ENCODE assay signal across 39 mouse cellular contexts in the genomic region with DNA sequence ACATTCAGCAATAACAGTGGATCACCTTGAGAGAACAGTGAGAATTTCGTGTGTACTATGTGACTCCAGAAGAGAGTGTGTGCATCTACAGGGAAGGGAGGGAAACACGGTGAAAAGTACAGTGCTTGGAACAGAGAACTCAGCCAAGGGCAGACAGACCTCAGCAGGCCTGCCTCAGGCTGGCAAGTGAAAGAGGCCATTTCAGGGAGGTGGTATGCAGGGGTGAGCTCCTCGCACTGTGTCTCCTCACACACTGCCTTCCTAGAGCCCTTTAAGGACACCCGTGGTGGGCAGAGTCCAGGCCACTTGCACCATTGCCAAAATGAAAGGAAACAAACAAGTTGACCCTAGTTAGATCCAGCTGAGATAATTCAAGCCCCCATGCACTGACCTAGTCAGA. TPM values are rescaled to one million over a fixed set of nuclear protein-coding genes. Genes with fewer than 3 reads are reported as not detected.
"Had no signal": no experiment of that assay in that cellular context is flagged by ENCODE, and none has a peak within 500 bp of the region (broad histone marks: within the 10 kb centered on the region; RNA-seq: fewer than 3 reads in every experiment).

No protein-coding gene starts in this region.

- H3K27me3 ChIP-seq: embryonic facial prominence, embryonic 12.5 days; embryonic facial prominence, embryonic 13.5 days; embryonic facial prominence, embryonic 15.5 days; forebrain, embryonic 12.5 days; forebrain, embryonic 13.5 days; forebrain, embryonic 15.5 days had no signal

- H3K4me1 ChIP-seq: embryonic facial prominence, embryonic 10.5 days; embryonic facial prominence, embryonic 12.5 days; embryonic facial prominence, embryonic 13.5 days; embryonic facial prominence, embryonic 15.5 days; forebrain, embryonic 10.5 days; forebrain, embryonic 12.5 days; forebrain, embryonic 13.5 days; forebrain, embryonic 15.5 days; heart, embryonic 10.5 days had no signal

- H3K27ac ChIP-seq: embryonic facial prominence, embryonic 10.5 days; embryonic facial prominence, embryonic 12.5 days; embryonic facial prominence, embryonic 13.5 days; embryonic facial prominence, embryonic 15.5 days; forebrain, embryonic 10.5 days; forebrain, embryonic 12.5 days; forebrain, embryonic 13.5 days; forebrain, embryonic 15.5 days; gastrocnemius, adult 2 months; heart, adult 2 months; heart, embryonic 10.5 days had no signal

- DNase-seq: cerebellum, adult 8-10 months; cerebellum, adult 9-10 months; cerebellum, adult 9-11 months; cerebellum, postnatal 10 days; cerebellum, postnatal 14 days; cerebellum, postnatal 25 days; cerebellum, postnatal 36 days; embryo, embryonic 11 days; forebrain, postnatal 0 days; gastrocnemius, adult 2 months; gastrocnemius, postnatal 10 days; gastrocnemius, postnatal 14 days; gastrocnemius, postnatal 25 days; gastrocnemius, postnatal 36 days; heart, adult 18-20 months had no signal

- H3K4me3 ChIP-seq: embryonic facial prominence, embryonic 10.5 days; embryonic facial prominence, embryonic 12.5 days; embryonic facial prominence, embryonic 13.5 days; embryonic facial prominence, embryonic 15.5 days; erythroblast, embryonic 14.5 days; forebrain, embryonic 10.5 days; forebrain, embryonic 12.5 days; forebrain, embryonic 13.5 days; forebrain, embryonic 15.5 days; gastrocnemius, adult 2 months; heart, adult 2 months; heart, embryonic 10.5 days had no signal

- H3K9me3 ChIP-seq: embryonic facial prominence, embryonic 15.5 days; forebrain, embryonic 15.5 days had no signal

- H3K4me2 ChIP-seq: embryonic facial prominence, embryonic 12.5 days; embryonic facial prominence, embryonic 13.5 days; embryonic facial prominence, embryonic 15.5 days; forebrain, embryonic 12.5 days; forebrain, embryonic 13.5 days; forebrain, embryonic 15.5 days had no signal

- ATAC-seq: forebrain, embryonic 13.5 days; forebrain, embryonic 14.5 days; forebrain, embryonic 15.5 days; forebrain, postnatal 0 days had no signal

- H3K36me3 ChIP-seq: embryonic facial prominence, embryonic 10.5 days; embryonic facial prominence, embryonic 12.5 days; embryonic facial prominence, embryonic 13.5 days; embryonic facial prominence, embryonic 15.5 days; forebrain, embryonic 10.5 days; forebrain, embryonic 12.5 days; forebrain, embryonic 15.5 days; heart, embryonic 10.5 days had no signal

- H3K9ac ChIP-seq: embryonic facial prominence, embryonic 12.5 days; embryonic facial prominence, embryonic 13.5 days; embryonic facial prominence, embryonic 15.5 days; forebrain, embryonic 12.5 days; forebrain, embryonic 13.5 days; forebrain, embryonic 15.5 days; forebrain, postnatal 0 days had no signal

RNA-seq across cellular contexts. Expression of a gene that starts 40.0 kb away (rescaled TPM):
- total RNA-seq: common myeloid progenitor, adult 5-6 weeks; forebrain, postnatal 0 days; gastrocnemius, adult 18-20 months; gastrocnemius, adult 2 months; gastrocnemius, adult 8-10 months; gastrocnemius, postnatal 10 days; gastrocnemius, postnatal 14 days; gastrocnemius, postnatal 25 days; gastrocnemius, postnatal 36 days; gastrocnemius, postnatal 4 days; granulocyte monocyte progenitor cell, adult 5-6 weeks; heart, adult 18-20 months; heart, adult 2 months; heart, adult 8-10 months had no signal
- polyA plus RNA-seq: cortical plate, adult 2 months; embryonic facial prominence, embryonic 10.5 days; embryonic facial prominence, embryonic 11.5 days; embryonic facial prominence, embryonic 12.5 days; embryonic facial prominence, embryonic 13.5 days; embryonic facial prominence, embryonic 14.5 days; embryonic facial prominence, embryonic 15.5 days; erythroblast, embryonic 14.5 days; forebrain, embryonic 10.5 days; forebrain, embryonic 11.5 days; forebrain, embryonic 12.5 days; forebrain, embryonic 13.5 days; forebrain, embryonic 14.5 days; forebrain, embryonic 15.5 days; forebrain, postnatal 0 days; frontal cortex, adult 2 months; gonadal fat pad, adult 2 months; heart, adult 2 months; heart, embryonic 10.5 days had no signal
